Mouse (Mus musculus) hindbrain, embryonic 15.5 days (tissue): ENCODE data around the gene H2-T23. TPM values are rescaled to one million over a fixed set of nuclear protein-coding genes. Genes with fewer than 3 reads are reported as not detected.

ENCODE experiments used
- ATAC-seq: fragments of 200-750 bp; cut with Nextera tagmentation; 2 replicates; pipeline ENCODE4 v1.8.0; 2017; ENCODE audit warnings: low read depth, moderate number of reproducible peaks, moderate TSS enrichment; ENCODE audit not compliant: low FRiP score
- H3K27ac ChIP-seq: fragments of 300-500 bp; sonication (generic); replicated peaks from 2 replicates; pipeline ENCODE4 v1.5.1; 2015; ENCODE audit warnings: mild to moderate bottlenecking, inconsistent platforms
- H3K27me3 ChIP-seq: fragments of 300-500 bp; sonication (generic); 2 replicates; pipeline ENCODE4 v1.6.1; 2015; ENCODE audit warnings: control low read depth, inconsistent platforms
- H3K36me3 ChIP-seq: fragments of 300-500 bp; sonication (generic); 2 replicates; pipeline ENCODE4 v1.6.1; 2015; ENCODE audit warnings: control low read depth, inconsistent platforms
- H3K4me1 ChIP-seq: fragments of 300-500 bp; sonication (generic); replicated peaks from 2 replicates; pipeline ENCODE4 v1.6.1; 2015; ENCODE audit warnings: control low read depth, inconsistent platforms
- H3K4me2 ChIP-seq: fragments of 300-500 bp; sonication (generic); 2 replicates; pipeline ENCODE4 v1.6.1; 2015; ENCODE audit warnings: moderate library complexity, mild to moderate bottlenecking, inconsistent platforms
- H3K4me3 ChIP-seq: fragments of 300-500 bp; sonication (generic); 2 replicates; pipeline ENCODE4 v1.5.1; 2015; ENCODE audit warnings: mild to moderate bottlenecking, inconsistent platforms
- H3K9ac ChIP-seq: fragments of 300-500 bp; sonication (generic); 2 replicates; pipeline ENCODE4 v1.6.1; 2015; ENCODE audit warnings: inconsistent platforms
- H3K9me3 ChIP-seq: fragments of 300-500 bp; sonication (generic); 2 replicates; pipeline ENCODE4 v1.6.1; 2016; ENCODE audit warnings: control low read depth, inconsistent platforms
- WGBS: fragments of 180-500 bp; shearing (Covaris S2); methylation state at CpG from one replicate; pipeline ENCODE4 v1.1.7; 2015; 5-methylcytosine and 5-hydroxymethylcytosine counted together
- polyA plus RNA-seq: library from polyadenylated mRNA; unstranded; fragments of >200 nt; fragmentation: Nextera tagmentation; extraction: Ambion mirVana; gene quantifications from 2 replicates; pipeline ENCODE4 v1.2.1, GENCODE M21; 2015

The H2-T23 gene
- polyA plus RNA-seq, 1 experiment from 2014 or later: 4.8 TPM

- Histone ChIP-seq H3K4me3 (no peak overlapping the region), H3K4me1 (peaks cover 30% of the 10 kb centered on the region), H3K27me3 (no peaks in the 10 kb centered on the region), H3K27ac (no peak overlapping the region), H3K9me3 (no peaks in the 10 kb centered on the region), H3K36me3 (no peaks in the 10 kb centered on the region), H3K4me2 (no peak overlapping the region), H3K9ac (no peak overlapping the region)
- 90% methylated on average over 6 of the region's 6 CpGs for WGBS
- ATAC-seq: no peak
These were observed 33.9 kb downstream of the H2-T23 start for GRCm38 (mm10) chr17:35998545-35999305.

DNA sequence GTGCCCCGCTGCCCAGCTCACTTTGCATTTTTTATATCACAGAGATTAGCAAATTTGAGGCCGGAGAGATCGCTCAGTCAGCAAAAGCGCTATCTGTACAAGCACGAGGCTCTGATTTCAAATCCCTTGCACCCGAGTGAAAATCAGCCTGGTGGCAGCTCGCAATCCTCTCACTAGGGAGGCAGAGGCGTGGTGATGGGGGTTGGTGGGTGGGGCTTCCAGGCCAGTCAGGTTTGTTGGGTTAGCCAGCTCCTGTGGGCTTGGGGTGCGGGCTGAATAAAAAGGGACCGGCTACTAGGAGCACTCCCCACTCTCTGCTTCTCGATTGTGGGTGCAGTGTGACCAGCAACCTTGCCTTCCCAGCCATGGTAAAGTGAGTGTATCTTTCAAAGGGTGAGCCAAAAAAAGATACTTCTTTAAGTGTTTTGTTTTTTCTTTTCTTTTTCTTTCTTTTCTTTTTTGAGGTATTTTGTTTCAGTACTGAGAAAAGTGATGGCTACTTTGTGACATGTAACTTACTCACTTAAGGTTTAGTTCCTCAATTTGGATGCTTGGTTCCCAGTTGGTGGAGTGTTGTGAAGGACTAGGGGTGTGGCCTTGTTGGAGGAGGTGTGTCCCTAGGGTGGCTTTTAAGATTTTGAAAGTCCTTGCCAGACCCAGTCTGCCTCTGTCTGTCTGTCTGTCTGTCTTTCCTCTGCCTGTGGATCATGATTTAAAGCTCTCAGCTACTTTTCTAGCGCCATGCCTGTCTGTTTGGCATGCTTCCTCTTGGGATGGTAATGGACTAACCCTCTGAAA is 34.7 kb downstream of the H2-T23 start:
- H3K9ac ChIP-seq: no peak overlapping the region
- 54% methylated on average over 12 of the region's 12 CpGs for WGBS
- no peaks in the 10 kb centered on the region for H3K9me3 ChIP-seq
- no peak overlapping the region for H3K4me3 ChIP-seq
- ATAC-seq: no peak
- H3K4me2 ChIP-seq: no peak overlapping the region
- no peaks in the 10 kb centered on the region for H3K36me3 ChIP-seq
- no peaks in the 10 kb centered on the region for H3K27me3 ChIP-seq
- peaks cover 33% of the 10 kb centered on the region for H3K4me1 ChIP-seq
- H3K27ac ChIP-seq: no peak overlapping the region

GRCm38 (mm10) chr17:35996949-35997348 is 35.7 kb downstream of the H2-T23 start:
- Histone ChIP-seq H3K9ac (no peak overlapping the region), H3K27ac (no peak overlapping the region), H3K27me3 (no peaks in the 10 kb centered on the region), H3K4me1 (peaks cover 33% of the 10 kb centered on the region), H3K9me3 (no peaks in the 10 kb centered on the region), H3K36me3 (no peaks in the 10 kb centered on the region), H3K4me2 (peak overlapping the region; percentile 21; the same call in 1 of the 2 replicates), H3K4me3 (no peak overlapping the region)
- ATAC-seq: peak; percentile 70
- WGBS: 2% methylated on average over 11 of the region's 11 CpGs

GRCm38 (mm10) chr17:35994879-35995240 is 37.8 kb downstream of the H2-T23 start:
- 3% methylated on average over 14 of the region's 14 CpGs for WGBS
- peak overlapping the region; percentile 71 for H3K9ac ChIP-seq
- no peaks in the 10 kb centered on the region for H3K27me3 ChIP-seq
- H3K9me3 ChIP-seq: no peaks in the 10 kb centered on the region
- peak overlapping the region; percentile 82 for H3K27ac ChIP-seq
- H3K4me2 ChIP-seq: peak overlapping the region; percentile 66
- no peak for ATAC-seq
- H3K4me3 ChIP-seq: peak overlapping the region; percentile 62
- peaks cover under 1% of the 10 kb centered on the region; the same call in 1 of the 2 replicates for H3K36me3 ChIP-seq
- H3K4me1 ChIP-seq: peaks cover 33% of the 10 kb centered on the region

GRCm38 (mm10) chr17:35994175-35994878 is 38.3 kb downstream of the H2-T23 start:
- H3K27me3 ChIP-seq: no peaks in the 10 kb centered on the region
- H3K9me3 ChIP-seq: no peaks in the 10 kb centered on the region
- peak overlapping the region; percentile 66 for H3K4me2 ChIP-seq
- H3K36me3 ChIP-seq: peaks cover 6% of the 10 kb centered on the region; the same call in 1 of the 2 replicates
- H3K4me3 ChIP-seq: peak overlapping the region; percentile 62
- ATAC-seq: peak; percentile 82
- H3K9ac ChIP-seq: peak overlapping the region; percentile 71
- peak overlapping the region; percentile 82 for H3K27ac ChIP-seq
- H3K4me1 ChIP-seq: peaks cover 33% of the 10 kb centered on the region
- WGBS: 2% methylated on average over 31 of the region's 31 CpGs

DNA sequence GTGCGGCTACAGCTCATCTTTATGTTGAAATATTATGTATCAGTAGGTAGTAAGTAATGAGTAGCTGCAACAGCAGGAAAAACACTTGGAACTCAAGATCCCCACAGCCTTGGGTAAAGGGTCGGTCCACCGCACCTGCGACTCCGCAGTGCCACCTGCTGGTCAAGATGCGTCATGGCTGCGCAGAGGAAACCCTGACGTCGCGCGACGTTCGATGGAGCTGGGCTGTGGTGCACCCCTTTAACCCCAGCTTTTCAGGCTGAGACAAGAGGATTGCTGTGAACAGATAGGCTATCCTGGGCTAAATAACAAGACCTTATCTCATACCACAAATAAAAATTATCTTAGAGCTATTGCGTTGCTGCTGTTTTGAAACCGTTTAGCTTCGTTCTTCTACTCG is 39.0 kb downstream of the H2-T23 start:
- H3K36me3 ChIP-seq: peaks cover 13% of the 10 kb centered on the region
- H3K9me3 ChIP-seq: no peaks in the 10 kb centered on the region
- 7% methylated on average over 17 of the region's 17 CpGs for WGBS
- peak; percentile 67 for ATAC-seq
- H3K9ac ChIP-seq: no peak overlapping the region
- peak overlapping the region; percentile 66 for H3K4me2 ChIP-seq
- H3K27me3 ChIP-seq: no peaks in the 10 kb centered on the region
- peaks cover 33% of the 10 kb centered on the region for H3K4me1 ChIP-seq
- peak overlapping the region; percentile 33; the same call in 1 of the 2 replicates for H3K27ac ChIP-seq
- peak overlapping the region; percentile 62 for H3K4me3 ChIP-seq

- Histone ChIP-seq H3K4me1 (peaks cover 22% of the 10 kb centered on the region), H3K27me3 (no peaks in the 10 kb centered on the region), H3K9me3 (no peaks in the 10 kb centered on the region), H3K27ac (no peak overlapping the region), H3K4me2 (no peak overlapping the region), H3K36me3 (peaks cover 29% of the 10 kb centered on the region), H3K4me3 (no peak overlapping the region), H3K9ac (no peak overlapping the region)
- 55% methylated on average over 10 of the region's 10 CpGs for WGBS
- ATAC-seq: no peak
These were observed 40.9 kb downstream of the H2-T23 start for GRCm38 (mm10) chr17:35991781-35992180.

DNA sequence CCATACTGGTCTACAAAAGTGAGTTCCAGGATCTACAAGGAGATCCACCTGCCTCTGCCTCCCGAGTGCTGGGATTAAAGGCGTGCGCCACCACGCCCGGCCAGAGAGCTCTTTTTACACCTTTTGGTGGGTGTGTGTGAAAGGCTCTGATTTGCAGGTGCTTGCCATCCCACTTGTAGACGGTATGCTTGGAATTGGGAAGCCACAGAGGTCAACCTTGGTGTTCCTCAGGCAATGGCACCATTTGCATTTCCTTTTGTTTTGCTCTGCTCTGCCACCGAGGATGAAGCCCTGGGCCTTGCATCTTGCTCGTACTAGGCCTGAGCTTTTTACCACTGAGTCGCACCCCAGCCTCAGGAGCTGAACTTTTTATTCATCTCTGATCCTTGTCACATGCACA is 50.9 kb downstream of the H2-T23 start:
- H3K4me1 ChIP-seq: peaks cover 29% of the 10 kb centered on the region
- H3K27me3 ChIP-seq: no peaks in the 10 kb centered on the region
- ATAC-seq: no peak
- H3K4me2 ChIP-seq: 0 out of 2 replicates have a peak overlapping the region, but pooled peaks have one; percentile 94
- no peak overlapping the region for H3K9ac ChIP-seq
- H3K4me3 ChIP-seq: no peak overlapping the region
- H3K36me3 ChIP-seq: peaks cover 41% of the 10 kb centered on the region
- WGBS: 91% methylated on average over 9 of the region's 9 CpGs
- H3K27ac ChIP-seq: no peak overlapping the region
- H3K9me3 ChIP-seq: no peaks in the 10 kb centered on the region

- Histone ChIP-seq H3K4me1 (peaks cover 29% of the 10 kb centered on the region), H3K9me3 (no peaks in the 10 kb centered on the region), H3K27ac (peak overlapping the region; percentile 98), H3K27me3 (no peaks in the 10 kb centered on the region), H3K4me3 (peak overlapping the region; percentile 99), H3K9ac (peak overlapping the region; percentile 90), H3K4me2 (peak overlapping the region; percentile 94), H3K36me3 (peaks cover 35% of the 10 kb centered on the region)
- ATAC-seq: peak; percentile 35
- WGBS: under 1% methylated on average over 28 of the region's 29 CpGs
These were observed 52.3 kb downstream of the H2-T23 start for GRCm38 (mm10) chr17:35980363-35980754.
